Mouse (Mus musculus) myocyte (in vitro differentiated cells): Measurements from ENCODE around the gene Cd320. TPM values are rescaled to one million over a fixed set of nuclear protein-coding genes. Genes with fewer than 3 reads are reported as not detected.

Experiments
- H3K27me3 ChIP-seq: one replicate; pipeline ENCODE4 v1.6.1; 2011; ENCODE audit not compliant: control insufficient read depth, insufficient read depth, insufficient read length
- H3K36me3 ChIP-seq: one replicate; pipeline ENCODE4 v1.6.1; 2011; ENCODE audit not compliant: control insufficient read depth, insufficient read depth
- H3K4me2 ChIP-seq: one replicate; pipeline ENCODE4 v1.6.1; 2011; ENCODE audit warnings: low read depth, control low read depth
- H3K4me3 ChIP-seq: one replicate; pipeline ENCODE4 v1.5.1; 2011; ENCODE audit warnings: mild to moderate bottlenecking, control low read depth, moderate library complexity
- H3K79me2 ChIP-seq: one replicate; pipeline ENCODE4 v1.6.1; 2011; ENCODE audit not compliant: control insufficient read depth, insufficient read depth
- H3ac ChIP-seq: one replicate; pipeline ENCODE4 v1.6.1; 2011; ENCODE audit not compliant: control insufficient read depth, insufficient read length
- CEBPB ChIP-seq: IDR thresholded peaks from 2 replicates; pipeline ENCODE4 v1.6.1; 2011; ENCODE audit warnings: mild to moderate bottlenecking, moderate library complexity; ENCODE audit not compliant: poor library complexity, insufficient read depth, severe bottlenecking
- E2F4 ChIP-seq: IDR thresholded peaks from one replicate; pipeline ENCODE4 v1.6.1; 2011; ENCODE audit warnings: mild to moderate bottlenecking, control low read depth, moderate library complexity; ENCODE audit not compliant: insufficient read depth
- MAX ChIP-seq: IDR thresholded peaks from one replicate; pipeline ENCODE4 v1.6.1; 2011; ENCODE audit warnings: low read depth, mild to moderate bottlenecking, control low read depth
- MYOD1 ChIP-seq, 3 experiments: IDR thresholded peaks; one replicate each; pipeline ENCODE4 v1.6.1; 2011; ENCODE audit warnings: control low read depth in 2 of 3, low read depth in 2 of 3, mild to moderate bottlenecking in 2 of 3, moderate library complexity in 1 of 3; ENCODE audit not compliant: insufficient read length in 2 of 3, control insufficient read depth in 1 of 3
- MYOG ChIP-seq, 3 experiments: IDR thresholded peaks; one replicate each; pipeline ENCODE4 v1.6.1; 2011; ENCODE audit warnings: control low read depth in 2 of 3, low read depth in 2 of 3, mild to moderate bottlenecking in 2 of 3; ENCODE audit not compliant: insufficient read length in 2 of 3, control insufficient read depth in 1 of 3, insufficient read depth in 1 of 3
- POLR2A ChIP-seq: IDR thresholded peaks from one replicate; pipeline ENCODE4 v1.6.1; 2011; ENCODE audit warnings: low read depth, mild to moderate bottlenecking, control low read depth, moderate library complexity; ENCODE audit not compliant: insufficient read length
- POLR2AphosphoS2 ChIP-seq: IDR thresholded peaks from one replicate; pipeline ENCODE4 v1.6.1; 2011; ENCODE audit warnings: low read depth, control low read depth; ENCODE audit not compliant: insufficient read length
- REST ChIP-seq: IDR thresholded peaks from one replicate; pipeline ENCODE4 v1.6.1; 2011; ENCODE audit warnings: mild to moderate bottlenecking, control low read depth, moderate library complexity; ENCODE audit not compliant: insufficient read depth, insufficient read length
- SRF ChIP-seq: IDR thresholded peaks from one replicate; pipeline ENCODE4 v1.6.1; 2011; ENCODE audit warnings: low read depth; ENCODE audit not compliant: control insufficient read depth, insufficient read length
- TCF12 ChIP-seq: IDR thresholded peaks from one replicate; pipeline ENCODE4 v1.6.1; 2011; ENCODE audit warnings: mild to moderate bottlenecking, control low read depth; ENCODE audit not compliant: poor library complexity, insufficient read depth, severe bottlenecking
- TCF3 ChIP-seq: IDR thresholded peaks from one replicate; pipeline ENCODE4 v1.6.1; 2011; ENCODE audit warnings: low read depth, control low read depth; ENCODE audit not compliant: insufficient read length
- USF1 ChIP-seq: IDR thresholded peaks from one replicate; pipeline ENCODE4 v1.6.1; 2011; ENCODE audit warnings: low read depth, mild to moderate bottlenecking, control low read depth, moderate library complexity
- polyA plus RNA-seq: library from polyadenylated mRNA; unstranded; fragments of >200 nt; fragmentation: generic; extraction: Trizol; gene quantifications from one replicate; pipeline ENCODE4 v1.2.1, GENCODE M21; 2012; ENCODE audit warnings: missing spikeins

The Cd320 gene
- 83.1 TPM for polyA plus RNA-seq

GRCm38 (mm10) chr17:33842966-33843795 lies at the start of gene Cd320:
TSS of gene Cd320 (plus strand) at chr17:33843091.
- Histone ChIP-seq H3ac (peak within 1 kb of the TSS; percentile 7), H3K36me3 (peaks cover 8% of the 10 kb centered on the region), H3K4me3 (peak within 1 kb of the TSS; percentile 59), H3K27me3 (no peaks in the 10 kb centered on the region), H3K4me2 (peak within 1 kb of the TSS; percentile 99), H3K79me2 (no peaks in the 10 kb centered on the region)
- TF ChIP-seq REST (no peak), MYOG (IDR thresholded peaks at IDR 0.05; ENCODE audit: control insufficient read depth in 1 of 3, insufficient read depth in 1 of 3, insufficient read length in 2 of 3, low read depth in 2 of 3) (peak in 1 of 3 experiments; percentile 17), TCF12 (no peak), POLR2AphosphoS2 (peak; percentile 90), E2F4 (no peak), POLR2A (peak; percentile 83)

- H3K79me2 ChIP-seq = no peaks in the 10 kb centered on the region
- no peak overlapping the region for H3K4me2 ChIP-seq
- H3K27me3 ChIP-seq = no peaks in the 10 kb centered on the region
- TF ChIP-seq POLR2AphosphoS2 (no peak), SRF (no peak), TCF3 (no peak), TCF12 (no peak), USF1 (no peak), CEBPB (no peak)
- H3K4me3 ChIP-seq = no peak overlapping the region
- H3K36me3 ChIP-seq = no peaks in the 10 kb centered on the region
- H3ac ChIP-seq = no peak overlapping the region
These were observed 44.6 kb upstream of the Cd320 start for GRCm38 (mm10) chr17:33798306-33798705.

- H3K27me3 ChIP-seq = no peaks in the 10 kb centered on the region
- no peaks in the 10 kb centered on the region for H3K36me3 ChIP-seq
- TF ChIP-seq MAX (no peak), MYOG (IDR thresholded peaks at IDR 0.05; ENCODE audit: control insufficient read depth in 1 of 3, insufficient read depth in 1 of 3, insufficient read length in 2 of 3, low read depth in 2 of 3) (no peak), REST (no peak), POLR2AphosphoS2 (no peak), TCF12 (no peak), CEBPB (no peak), E2F4 (no peak), POLR2A (no peak), TCF3 (no peak), MYOD1 (IDR thresholded peaks at IDR 0.05; ENCODE audit: control insufficient read depth in 1 of 3, insufficient read length in 2 of 3, low read depth in 2 of 3) (no peak), USF1 (no peak), SRF (no peak)
- H3ac ChIP-seq = no peak overlapping the region
- H3K4me3 ChIP-seq = no peak overlapping the region
- no peaks in the 10 kb centered on the region for H3K79me2 ChIP-seq
- H3K4me2 ChIP-seq = no peak overlapping the region
These were observed 43.6 kb upstream of the Cd320 start for GRCm38 (mm10) chr17:33799277-33799676.

GRCm38 (mm10) chr17:33802221-33802620 lies 40.7 kb upstream of the Cd320 start:
- no peaks in the 10 kb centered on the region for H3K27me3 ChIP-seq
- H3ac ChIP-seq = no peak overlapping the region
- H3K79me2 ChIP-seq = no peaks in the 10 kb centered on the region
- no peak overlapping the region for H3K4me3 ChIP-seq
- H3K36me3 ChIP-seq = no peaks in the 10 kb centered on the region
- no peak overlapping the region for H3K4me2 ChIP-seq
- TF ChIP-seq SRF = no peak
- no peak for TF ChIP-seq POLR2AphosphoS2
- TF ChIP-seq E2F4 = no peak
- no peak for TF ChIP-seq USF1
- TF ChIP-seq TCF12 = no peak

- H3ac ChIP-seq = no peak overlapping the region
- H3K4me3 ChIP-seq = no peak overlapping the region
- no peaks in the 10 kb centered on the region for H3K79me2 ChIP-seq
- H3K27me3 ChIP-seq = no peaks in the 10 kb centered on the region
- no peaks in the 10 kb centered on the region for H3K36me3 ChIP-seq
- TF ChIP-seq MYOD1 (IDR thresholded peaks at IDR 0.05; ENCODE audit: control insufficient read depth in 1 of 3, insufficient read length in 2 of 3, low read depth in 2 of 3) (no peak), CEBPB (no peak), E2F4 (no peak), SRF (no peak), POLR2A (no peak), MYOG (IDR thresholded peaks at IDR 0.05; ENCODE audit: control insufficient read depth in 1 of 3, insufficient read depth in 1 of 3, insufficient read length in 2 of 3, low read depth in 2 of 3) (no peak)
- H3K4me2 ChIP-seq = no peak overlapping the region
These were observed 38.7 kb upstream of the Cd320 start for GRCm38 (mm10) chr17:33804205-33804604.
